Mouse (Mus musculus): Measurements from ENCODE around the gene Tmem79. TPM values are rescaled to one million over a fixed set of nuclear protein-coding genes. Genes with fewer than 3 reads are reported as not detected.
"Not testable (repeated sequence)": the region's sequence is repeated elsewhere in the genome, so short reads cannot be mapped to it uniquely, and the experiment has no call there.

The Tmem79 gene
- total RNA-seq, 2 experiments from 2014 or later, result 1.8 to 2.2 TPM

- DNase-seq (ENCODE audit: low spot score), result not testable (repeated sequence)
These were observed 47.7 kb downstream of the Tmem79 start for GRCm38 (mm10) chr3:88288133-88288713.

GRCm38 (mm10) chr3:88287110-88287509, 48.8 kb downstream of the Tmem79 start, which contains the start of gene Gm38392:
Gm38392 (minus strand) TSS chr3:88287210.
- no peak for DNase-seq (ENCODE audit: low spot score)
- intact Hi-C loops (cut with DNase I), result no loop called here

More at GRCm38 (mm10) chr3:88288133-88288713, 47.7 kb downstream of the Tmem79 start:
- intact Hi-C loops (cut with DNase I), result not testable (repeated sequence)

GRCm38 (mm10) chr3:88285565-88285895, 50.4 kb downstream of the Tmem79 start:
- DNase-seq (ENCODE audit: low spot score); intact Hi-C loops (cut with DNase I): not testable (repeated sequence)

DNA sequence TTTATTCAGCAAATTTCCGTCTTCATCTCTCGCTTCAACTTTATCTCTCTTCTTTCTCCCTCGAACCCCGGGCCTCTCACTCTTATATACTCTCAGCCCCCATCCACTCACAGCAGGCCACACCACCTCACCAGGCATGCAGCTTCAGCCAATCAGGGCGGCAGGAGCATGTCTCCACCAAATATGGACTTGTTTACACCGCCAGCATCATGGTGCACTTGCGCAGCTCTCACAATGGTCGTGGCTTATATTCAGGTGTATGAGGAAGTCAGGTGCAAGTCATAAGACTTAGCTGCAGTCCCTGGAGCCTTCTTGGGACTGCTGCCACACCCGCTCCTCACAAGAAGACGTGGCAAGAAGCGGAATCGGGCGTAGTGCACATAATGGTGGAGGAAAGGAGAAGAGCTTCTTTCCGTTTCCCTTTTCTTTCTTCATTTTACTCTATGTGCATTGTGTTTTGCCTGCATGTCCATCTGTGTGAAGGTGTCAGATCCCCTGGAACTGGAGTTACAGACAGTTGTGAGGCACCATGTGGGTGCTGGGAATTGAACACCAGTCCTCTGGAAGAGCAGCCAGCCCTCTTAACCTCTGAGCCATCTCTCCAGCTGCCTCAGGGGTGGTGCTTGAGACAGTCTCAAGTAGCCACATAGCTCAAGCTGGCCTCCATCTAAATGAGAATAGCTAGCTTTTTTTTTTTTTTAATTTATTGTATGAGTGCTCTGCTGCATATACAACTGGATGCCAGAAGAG, 51.0 kb downstream of the Tmem79 start:
- intact Hi-C loops (cut with DNase I); DNase-seq (ENCODE audit: low spot score): not testable (repeated sequence)

DNA sequence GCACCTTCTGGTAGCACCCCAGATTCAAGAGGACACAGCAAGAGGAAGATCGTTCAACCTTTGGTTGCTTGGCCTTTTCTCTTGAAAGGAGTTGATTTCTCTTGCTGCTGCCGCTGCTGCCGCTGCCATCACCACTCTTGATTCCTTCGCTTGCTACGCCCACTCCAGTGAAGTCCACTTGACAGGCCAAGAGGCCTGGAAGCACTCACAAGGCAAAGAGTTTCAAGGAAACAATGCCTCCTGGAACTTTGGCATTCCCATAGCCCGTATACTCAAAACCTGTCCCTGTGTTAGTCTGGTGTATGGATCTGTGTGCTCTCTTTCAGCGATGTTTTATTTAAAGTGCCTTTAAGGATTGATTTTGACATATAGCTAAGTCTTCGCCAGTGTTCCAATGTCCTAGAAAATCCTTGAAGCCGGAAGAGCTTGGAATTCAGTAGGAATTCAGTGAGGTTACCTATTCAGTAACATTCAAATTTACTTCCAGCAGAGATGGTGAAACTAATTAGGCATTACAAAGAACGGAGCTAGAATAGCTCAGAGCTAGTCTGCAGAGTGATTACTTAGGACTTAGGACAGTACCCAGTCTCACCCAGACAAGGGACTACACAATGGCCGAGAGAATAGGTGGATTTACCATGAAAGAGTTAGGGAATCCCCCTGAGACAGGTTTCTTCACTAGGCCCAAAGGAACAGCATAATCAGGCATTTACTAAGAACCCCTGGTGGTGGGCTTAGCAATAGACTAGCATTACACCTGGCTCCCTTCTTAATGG, 54.6 kb downstream of the Tmem79 start:
- DNase-seq (ENCODE audit: low spot score); intact Hi-C loops (cut with DNase I): not testable (repeated sequence)

GRCm38 (mm10) chr3:88280035-88280434, 55.9 kb downstream of the Tmem79 start:
- intact Hi-C loops (cut with DNase I), result no loop called here
- no peak for DNase-seq (ENCODE audit: low spot score)

Other genes with a start within 250 kb of the Tmem79 start
- gene Mef2d, start 193.8 kb downstream of the Tmem79 start, total RNA-seq (2021), result 100 to 1,000 TPM; 111 to 122 TPM
- not detected for gene Rhbg, start 81.4 kb downstream of the Tmem79 start, total RNA-seq (2021)
- gene Gm38392, start 48.9 kb downstream of the Tmem79 start, total RNA-seq (2021), result under 1 TPM in 1 of 2 experiments, not detected in 1; 0.22 TPM
- gene Tsacc, start 39.1 kb downstream of the Tmem79 start, total RNA-seq (2021), result 1 to 10 TPM; 4.8 to 5.4 TPM
- 100 to 1,000 TPM; 184 to 199 TPM for gene Cct3, start 39.0 kb downstream of the Tmem79 start, total RNA-seq (2021)
- gene Glmp, start 11.1 kb downstream of the Tmem79 start, total RNA-seq (2021), result 10 to 100 TPM; 71.9 to 79.7 TPM
- 10 to 100 TPM; 42.9 to 45.5 TPM for gene Smg5, start 112 bp upstream of the Tmem79 start, total RNA-seq (2021)
- gene Paqr6, start 28.4 kb upstream of the Tmem79 start, total RNA-seq (2021), result under 1 TPM; 0.39 to 0.42 TPM
- gene Bglap3, start 36.6 kb upstream of the Tmem79 start, total RNA-seq (2021), result not detected
- gene Bglap2, start 42.6 kb upstream of the Tmem79 start, total RNA-seq (2021), result not detected
- not detected for gene Bglap, start 48.3 kb upstream of the Tmem79 start, total RNA-seq (2021)
- gene Pmf1, start 74.2 kb upstream of the Tmem79 start, total RNA-seq (2021), result 10 to 100 TPM; 19.1 to 20.5 TPM
- gene Slc25a44, start 89.0 kb upstream of the Tmem79 start, total RNA-seq (2021), result 10 to 100 TPM; 11.2 to 13.2 TPM
- 1 to 10 TPM; 1.9 to 3.7 TPM for gene Sema4a, start 125.0 kb upstream of the Tmem79 start, total RNA-seq (2021)
- gene Lmna, start 173.8 kb upstream of the Tmem79 start, total RNA-seq (2021), result 100 to 1,000 TPM; 121 to 132 TPM
- under 1 TPM; 0.39 to 0.61 TPM for gene Mex3a, start 196.2 kb upstream of the Tmem79 start, total RNA-seq (2021)
- gene Rab25, start 212.2 kb upstream of the Tmem79 start, total RNA-seq (2021), result not detected
- gene Lamtor2, start 216.9 kb upstream of the Tmem79 start, total RNA-seq (2021), result 10 to 100 TPM; 84.2 to 92.5 TPM
- 10 to 100 TPM; 67.4 to 71.2 TPM for gene Ubqln4, start 217.6 kb upstream of the Tmem79 start, total RNA-seq (2021)
- gene Ssr2, start 239.7 kb upstream of the Tmem79 start, total RNA-seq (2021), result 10 to 100 TPM; 80.7 to 93.3 TPM